Mouse (Mus musculus): ENCODE measurements around the gene Lmo3. TPM values are rescaled to one million over a fixed set of nuclear protein-coding genes. Genes with fewer than 3 reads are reported as not detected.

Lmo3 gene
- 0.78 and 0.80 TPM in 2 replicates for polyA plus RNA-seq (2015; fragmentation: Nextera tagmentation; extraction: Ambion mirVana)

- no peaks in the 10 kb centered on the region for H3K9me3 ChIP-seq (replicated peaks)
- H3K4me1 ChIP-seq: no peaks in the 10 kb centered on the region
- 73% methylated on average over 13 of the region's 13 CpGs for WGBS
- no peaks in the 10 kb centered on the region for H3K27me3 ChIP-seq
- H3K4me2 ChIP-seq: no peak within 1 kb of the TSS
- no peak within 1 kb of the TSS for H3K27ac ChIP-seq
- H3K9ac ChIP-seq: no peak within 1 kb of the TSS
- peak; percentile 36; the same call in 1 of the 2 replicates for ATAC-seq (replicated peaks; ENCODE audit: low FRiP score)
- H3K36me3 ChIP-seq: no peaks in the 10 kb centered on the region
- no peak within 1 kb of the TSS for H3K4me3 ChIP-seq (replicated peaks)
Measured at GRCm38 (mm10) chr6:138581734-138582505, at the start of gene Lmo3. Gene Lmo3 (minus strand): TSS chr6:138581968.

GRCm38 (mm10) chr6:138620786-138621185 is 39.0 kb upstream of the Lmo3 start:
- Histone ChIP-seq H3K4me3 (replicated peaks) (no peak overlapping the region), H3K9me3 (replicated peaks) (no peaks in the 10 kb centered on the region), H3K36me3 (no peaks in the 10 kb centered on the region), H3K4me1 (no peaks in the 10 kb centered on the region), H3K4me2 (no peak overlapping the region), H3K27ac (no peak overlapping the region), H3K27me3 (no peaks in the 10 kb centered on the region), H3K9ac (no peak overlapping the region)
- ATAC-seq (replicated peaks; ENCODE audit: low FRiP score): no peak

- Histone ChIP-seq H3K9ac (no peak overlapping the region), H3K27me3 (no peaks in the 10 kb centered on the region), H3K4me2 (no peak overlapping the region), H3K27ac (no peak overlapping the region), H3K4me1 (no peaks in the 10 kb centered on the region), H3K36me3 (no peaks in the 10 kb centered on the region), H3K9me3 (replicated peaks) (no peaks in the 10 kb centered on the region), H3K4me3 (replicated peaks) (no peak overlapping the region)
- WGBS: 90% methylated on average over 3 of the region's 3 CpGs
- ATAC-seq (replicated peaks; ENCODE audit: low FRiP score): no peak
Measured at GRCm38 (mm10) chr6:138618396-138618795, 36.6 kb upstream of the Lmo3 start.

- no peaks in the 10 kb centered on the region for H3K27me3 ChIP-seq
- ATAC-seq (replicated peaks; ENCODE audit: low FRiP score): no peak
- no peak overlapping the region for H3K4me3 ChIP-seq (replicated peaks)
- H3K4me1 ChIP-seq: 0 out of 2 replicates have a peak, but pooled peaks cover 2% of the 10 kb centered on the region
- H3K36me3 ChIP-seq: no peaks in the 10 kb centered on the region
- H3K9me3 ChIP-seq (replicated peaks): no peaks in the 10 kb centered on the region
- no peak overlapping the region for H3K27ac ChIP-seq
- no peak overlapping the region for H3K9ac ChIP-seq
- H3K4me2 ChIP-seq: no peak overlapping the region
- 87% methylated on average over 15 of the region's 15 CpGs for WGBS
Measured at GRCm38 (mm10) chr6:138597016-138597415, 15.2 kb upstream of the Lmo3 start.

GRCm38 (mm10) chr6:138595991-138596698 is 14.4 kb upstream of the Lmo3 start:
- Histone ChIP-seq H3K9ac (no peak overlapping the region), H3K9me3 (replicated peaks) (no peaks in the 10 kb centered on the region), H3K27ac (no peak overlapping the region), H3K27me3 (no peaks in the 10 kb centered on the region), H3K4me1 (0 out of 2 replicates have a peak, but pooled peaks cover 2% of the 10 kb centered on the region), H3K36me3 (no peaks in the 10 kb centered on the region), H3K4me2 (no peak overlapping the region), H3K4me3 (replicated peaks) (no peak overlapping the region)
- 34% methylated on average over 10 of the region's 10 CpGs for WGBS
- peak; percentile 70; the same call in 1 of the 2 replicates for ATAC-seq (replicated peaks; ENCODE audit: low FRiP score)

- ATAC-seq (replicated peaks; ENCODE audit: low FRiP score): peak; percentile 64; the same call in 1 of the 2 replicates
- Histone ChIP-seq H3K9me3 (replicated peaks) (no peaks in the 10 kb centered on the region), H3K4me3 (replicated peaks) (no peak overlapping the region), H3K27me3 (no peaks in the 10 kb centered on the region), H3K36me3 (no peaks in the 10 kb centered on the region), H3K9ac (no peak overlapping the region), H3K27ac (no peak overlapping the region), H3K4me2 (no peak overlapping the region), H3K4me1 (no peaks in the 10 kb centered on the region)
- 58% methylated on average over 8 of the region's 8 CpGs for WGBS
Measured at GRCm38 (mm10) chr6:138583314-138583713, 1.5 kb upstream of the Lmo3 start.

- H3K27me3 ChIP-seq: no peaks in the 10 kb centered on the region
- no peaks in the 10 kb centered on the region for H3K9me3 ChIP-seq (replicated peaks)
- H3K4me1 ChIP-seq: no peaks in the 10 kb centered on the region
- no peaks in the 10 kb centered on the region for H3K36me3 ChIP-seq
- H3K27ac ChIP-seq: no peak overlapping the region
- no peak overlapping the region for H3K9ac ChIP-seq
- ATAC-seq (replicated peaks; ENCODE audit: low FRiP score): no peak
- H3K4me2 ChIP-seq: no peak overlapping the region
- no peak overlapping the region for H3K4me3 ChIP-seq (replicated peaks)
- 49% methylated on average over 4 of the region's 4 CpGs for WGBS
Measured at GRCm38 (mm10) chr6:138582506-138583000, 785 bp upstream of the Lmo3 start.

GRCm38 (mm10) chr6:138580491-138581076 is 1.2 kb downstream of the Lmo3 start:
- ATAC-seq (replicated peaks; ENCODE audit: low FRiP score): no peak
- Histone ChIP-seq H3K4me1 (no peaks in the 10 kb centered on the region), H3K4me2 (no peak overlapping the region), H3K27ac (no peak overlapping the region), H3K27me3 (no peaks in the 10 kb centered on the region), H3K36me3 (no peaks in the 10 kb centered on the region), H3K9me3 (replicated peaks) (no peaks in the 10 kb centered on the region), H3K9ac (no peak overlapping the region), H3K4me3 (replicated peaks) (no peak overlapping the region)
- WGBS: 87% methylated on average over 9 of the region's 9 CpGs

GRCm38 (mm10) chr6:138563416-138563815 is 18.4 kb downstream of the Lmo3 start:
- H3K27ac ChIP-seq: no peak overlapping the region
- no peak overlapping the region for H3K4me2 ChIP-seq
- 85% methylated on average over 2 of the region's 2 CpGs for whole genome bisulfite sequencing
- H3K27me3 ChIP-seq: no peaks in the 10 kb centered on the region
- no peaks in the 10 kb centered on the region for H3K9me3 ChIP-seq (replicated peaks)
- no peaks in the 10 kb centered on the region for H3K36me3 ChIP-seq
- H3K4me3 ChIP-seq (replicated peaks): no peak overlapping the region
- ATAC-seq (replicated peaks; ENCODE audit: low FRiP score): no peak
- no peaks in the 10 kb centered on the region for H3K4me1 ChIP-seq
- no peak overlapping the region for H3K9ac ChIP-seq

GRCm38 (mm10) chr6:138552144-138552543 is 29.6 kb downstream of the Lmo3 start:
- H3K4me2 ChIP-seq: no peak overlapping the region
- WGBS: 63% methylated on average over 7 of the region's 7 CpGs
- no peak for ATAC-seq (replicated peaks; ENCODE audit: low FRiP score)
- no peaks in the 10 kb centered on the region for H3K36me3 ChIP-seq
- H3K9me3 ChIP-seq (replicated peaks): no peaks in the 10 kb centered on the region
- no peaks in the 10 kb centered on the region for H3K27me3 ChIP-seq
- H3K4me1 ChIP-seq: no peaks in the 10 kb centered on the region
- no peak overlapping the region for H3K27ac ChIP-seq
- no peak overlapping the region for H3K4me3 ChIP-seq (replicated peaks)
- H3K9ac ChIP-seq: no peak overlapping the region

- H3K36me3 ChIP-seq: no peaks in the 10 kb centered on the region
- H3K9me3 ChIP-seq (replicated peaks): no peaks in the 10 kb centered on the region
- H3K27ac ChIP-seq: no peak overlapping the region
- 70% methylated on average over 2 of the region's 2 CpGs for WGBS
- no peak overlapping the region for H3K4me2 ChIP-seq
- ATAC-seq (replicated peaks; ENCODE audit: low FRiP score): no peak
- no peaks in the 10 kb centered on the region for H3K4me1 ChIP-seq
- H3K27me3 ChIP-seq: no peaks in the 10 kb centered on the region
- no peak overlapping the region for H3K4me3 ChIP-seq (replicated peaks)
- no peak overlapping the region for H3K9ac ChIP-seq
Measured at GRCm38 (mm10) chr6:138534879-138535278, 46.9 kb downstream of the Lmo3 start.

- no peak overlapping the region for H3K4me2 ChIP-seq
- 61% methylated on average over 1 of the region's 1 CpGs for WGBS
- H3K27me3 ChIP-seq: no peaks in the 10 kb centered on the region
- H3K9ac ChIP-seq: no peak overlapping the region
- no peak overlapping the region for H3K27ac ChIP-seq
- ATAC-seq (replicated peaks; ENCODE audit: low FRiP score): no peak
- no peaks in the 10 kb centered on the region for H3K36me3 ChIP-seq
- H3K9me3 ChIP-seq (replicated peaks): no peaks in the 10 kb centered on the region
- H3K4me1 ChIP-seq: no peaks in the 10 kb centered on the region
- no peak overlapping the region for H3K4me3 ChIP-seq (replicated peaks)
Measured at GRCm38 (mm10) chr6:138506642-138507041, 75.1 kb downstream of the Lmo3 start.
